Mouse (Mus musculus): ENCODE measurements around the gene Kif27.

Kif27 gene

GRCm38 (mm10) chr13:58283466-58283865, 75.5 kb downstream of the Kif27 start:
- in situ Hi-C loops (cut with MseI, MboI): loop anchor here (10.0 to 25.0 kb wide), 2 partner anchors 261 to 279 kb away; no protein-coding TSS in a partner anchor

- in situ Hi-C loops (cut with MseI, MboI): loop anchor here (10.0 to 25.0 kb wide), 2 partner anchors 263 to 280 kb away; no protein-coding TSS in a partner anchor
These were observed 77.0 kb downstream of the Kif27 start for GRCm38 (mm10) chr13:58281936-58282335.

GRCm38 (mm10) chr13:58280528-58280927, 78.4 kb downstream of the Kif27 start:
- in situ Hi-C loops (cut with MseI, MboI): loop anchor here (10.0 to 25.0 kb wide), 2 partner anchors 264 to 282 kb away; no protein-coding TSS in a partner anchor

GRCm38 (mm10) chr13:58276256-58276655, 82.7 kb downstream of the Kif27 start:
- in situ Hi-C loops (cut with MseI, MboI): loop anchor here in 1 of 2 experiments (25.0 kb wide), 1 partner anchor 286 kb away; no protein-coding TSS in a partner anchor

GRCm38 (mm10) chr13:58275599-58275998, 83.3 kb downstream of the Kif27 start, which contains the start of gene Gkap1:
TSS of gene Gkap1 (minus strand) at chr13:58275699.
- in situ Hi-C loops (cut with MseI, MboI): loop anchor here in 1 of 2 experiments (25.0 kb wide), 1 partner anchor 287 kb away; no protein-coding TSS in a partner anchor

GRCm38 (mm10) chr13:58275076-58275475, 83.8 kb downstream of the Kif27 start:
- in situ Hi-C loops (cut with MseI, MboI): loop anchor here in 1 of 2 experiments (25.0 kb wide), 1 partner anchor 287 kb away; no protein-coding TSS in a partner anchor

GRCm38 (mm10) chr13:58274259-58274991, 84.5 kb downstream of the Kif27 start:
- in situ Hi-C loops (cut with MseI, MboI): no loop called here

GRCm38 (mm10) chr13:58273411-58274258, 85.3 kb downstream of the Kif27 start:
- in situ Hi-C loops (cut with MseI, MboI): no loop called here

- in situ Hi-C loops (cut with MseI, MboI): no loop called here
These were observed 92.1 kb downstream of the Kif27 start for GRCm38 (mm10) chr13:58266864-58267263.

GRCm38 (mm10) chr13:58263546-58263945, 95.4 kb downstream of the Kif27 start:
- in situ Hi-C loops (cut with MseI, MboI): no loop called here

- in situ Hi-C loops (cut with MseI, MboI): no loop called here
These were observed 97.2 kb downstream of the Kif27 start for GRCm38 (mm10) chr13:58261674-58262073.

GRCm38 (mm10) chr13:58253268-58253667, 105.7 kb downstream of the Kif27 start:
- in situ Hi-C loops (cut with MseI, MboI): no loop called here

- in situ Hi-C loops (cut with MseI, MboI): no loop called here
These were observed 110.0 kb downstream of the Kif27 start for GRCm38 (mm10) chr13:58248957-58249356.

Data from mouse trophoblast stem cell (cell line).